Mouse (Mus musculus) CH12.LX (cell line): Measurements from ENCODE around the gene Cdh13. TPM values are rescaled to one million over a fixed set of nuclear protein-coding genes. Genes with fewer than 3 reads are reported as not detected.

Source experiments
- DNase-seq: peaks from one replicate; pipeline ENCODE4 v3.0.0-alpha.2; 2013; ENCODE audit errors: extremely low read depth
- H3K27ac ChIP-seq: 2 replicates; pipeline ENCODE4 v1.5.1; 2012; ENCODE audit warnings: low read depth, mild to moderate bottlenecking, control low read depth, moderate library complexity; ENCODE audit not compliant: insufficient read depth
- H3K27me3 ChIP-seq: replicated peaks from 2 replicates; pipeline ENCODE3; 2012; ENCODE audit warnings: inconsistent platforms
- H3K36me3 ChIP-seq, 2 experiments: replicated peaks in 1 of 2; 2 replicates each; pipeline versions ENCODE3 to v1.6.1; 2012; ENCODE audit warnings: inconsistent platforms in 1 of 2, low read length in 1 of 2, mild to moderate bottlenecking in 1 of 2, mixed read lengths in 1 of 2, moderate library complexity in 1 of 2; ENCODE audit not compliant: control insufficient read depth in 1 of 2, insufficient read depth in 1 of 2
- H3K4me1 ChIP-seq, 2 experiments: 2 replicates each; pipeline ENCODE4 v1.6.1; 2012; ENCODE audit warnings: inconsistent platforms in 1 of 2, moderate library complexity in 1 of 2; ENCODE audit not compliant: insufficient read depth in 2 of 2, control insufficient read depth in 1 of 2
- H3K4me2 ChIP-seq: 2 replicates; pipeline ENCODE4 v1.6.1; 2012; ENCODE audit warnings: low read depth, mild to moderate bottlenecking, control low read depth; ENCODE audit not compliant: poor library complexity, insufficient read depth, severe bottlenecking
- H3K4me3 ChIP-seq, 3 experiments: fragments of 150-350 bp in 1 of 3; sonication (generic) in 1 of 3; replicated peaks in 1 of 3; 2 replicates each; pipeline versions ENCODE3 to v1.5.1; 2011 to 2012; ENCODE audit warnings: low read depth in 2 of 3, low read length in 2 of 3, mild to moderate bottlenecking in 2 of 3, moderate library complexity in 2 of 3, control low read depth in 1 of 3, improper control_type of control experiment in 1 of 3, inconsistent platforms in 1 of 3, mixed read lengths in 1 of 3; ENCODE audit not compliant: poor library complexity in 1 of 3
- H3K79me2 ChIP-seq: replicated peaks from 2 replicates; pipeline ENCODE4 v1.6.1; 2012; ENCODE audit warnings: mild to moderate bottlenecking, moderate library complexity; ENCODE audit not compliant: control insufficient read depth, poor library complexity, insufficient read depth, severe bottlenecking; ENCODE audit errors: extremely low read depth
- H3K9ac ChIP-seq: 2 replicates; pipeline ENCODE4 v1.6.1; 2012; ENCODE audit warnings: low read depth, mild to moderate bottlenecking, control low read depth, moderate library complexity; ENCODE audit not compliant: insufficient read depth
- H3K9me3 ChIP-seq: replicated peaks from 2 replicates; pipeline ENCODE3; 2012; ENCODE audit warnings: low read length, inconsistent platforms, mixed read lengths
- CHD1 ChIP-seq: IDR thresholded peaks from 2 replicates; pipeline ENCODE4 v1.6.1; 2012; ENCODE audit warnings: low read depth, low read length, improper control_type of control experiment, inconsistent platforms
- CHD2 ChIP-seq: IDR thresholded peaks from 2 replicates; pipeline ENCODE4 v1.6.1; 2011; ENCODE audit warnings: low read length, improper control_type of control experiment
- E2F4 ChIP-seq: IDR thresholded peaks from 2 replicates; pipeline ENCODE4 v1.6.1; 2011; ENCODE audit warnings: low read depth, low read length, improper control_type of control experiment; ENCODE audit not compliant: insufficient replicate concordance
- EP300 ChIP-seq: IDR thresholded peaks from 2 replicates; pipeline ENCODE4 v1.6.1; 2011; ENCODE audit warnings: low read length, improper control_type of control experiment
- HCFC1 ChIP-seq: IDR thresholded peaks from 2 replicates; pipeline ENCODE4 v1.6.1; 2012; ENCODE audit warnings: low read depth, mild to moderate bottlenecking, inconsistent platforms, low read length, improper control_type of control experiment
- KAT2A ChIP-seq: IDR thresholded peaks from 2 replicates; pipeline ENCODE4 v1.6.1; 2012; ENCODE audit warnings: low read length, improper control_type of control experiment, inconsistent platforms; ENCODE audit not compliant: insufficient replicate concordance
- MAX ChIP-seq: IDR thresholded peaks from 2 replicates; pipeline ENCODE4 v1.6.1; 2011; ENCODE audit warnings: low read length, improper control_type of control experiment
- MYC ChIP-seq: IDR thresholded peaks from 2 replicates; pipeline ENCODE4 v1.6.1; 2011; ENCODE audit warnings: low read depth, mild to moderate bottlenecking, improper control_type of control experiment, low read length
- NRF1 ChIP-seq: IDR thresholded peaks from 2 replicates; pipeline ENCODE4 v1.6.1; 2014; ENCODE audit warnings: low read depth, mild to moderate bottlenecking, inconsistent platforms, low read length, improper control_type of control experiment, moderate library complexity
- POLR2A ChIP-seq: IDR thresholded peaks from 2 replicates; pipeline ENCODE4 v1.6.1; 2011; ENCODE audit warnings: low read depth, mild to moderate bottlenecking, improper control_type of control experiment, low read length
- POLR2AphosphoS2 ChIP-seq: IDR thresholded peaks from 2 replicates; pipeline ENCODE4 v1.6.1; 2011; ENCODE audit warnings: low read depth, low read length, improper control_type of control experiment
- SMC3 ChIP-seq: IDR thresholded peaks from 2 replicates; pipeline ENCODE4 v1.6.1; 2011; ENCODE audit warnings: low read depth, low read length, improper control_type of control experiment
- USF1 ChIP-seq: IDR thresholded peaks from 2 replicates; pipeline ENCODE4 v1.6.1; 2014; ENCODE audit warnings: low read depth, mild to moderate bottlenecking, inconsistent platforms, low read length, improper control_type of control experiment
- USF2 ChIP-seq: conservative IDR thresholded peaks from 2 replicates; pipeline ENCODE4 v1.6.1; 2011; ENCODE audit warnings: low read depth, low read length, improper control_type of control experiment
- ZMIZ1 ChIP-seq: IDR thresholded peaks from 2 replicates; pipeline ENCODE4 v1.6.1; 2012; ENCODE audit warnings: low read depth, mild to moderate bottlenecking, inconsistent platforms, low read length, improper control_type of control experiment
- dilution Hi-C: fragments of 300-500 bp; cut with MboI; formaldehyde crosslinking; loops from 2 replicates; pipeline ENCODE4 v1.14.3; 2020; ENCODE audit warnings: low sequenced_read_pairs; ENCODE audit not compliant: extremely low pct_unique_long_range_greater_than_20kb, extremely low pct_ligation_motif_present
- in situ Hi-C: fragments of 300-500 bp; cut with MboI; formaldehyde crosslinking; loops from 3 replicates; pipeline ENCODE4 v1.14.3; 2019; ENCODE audit warnings: low sequenced_read_pairs, low pct_ligation_motif_present, low pct_unique_long_range_greater_than_20kb, mixed read lengths
- polyA plus RNA-seq: library from polyadenylated mRNA; unstranded; fragments of >175 nt; gene quantifications from 2 replicates; pipeline ENCODE4 v1.2.1, GENCODE M21; 2012; ENCODE audit warnings: low read depth; ENCODE audit not compliant: insufficient read length
- total RNA-seq, 2 experiments: library from RNA; depleted of rRNA; stranded (reverse); fragments of 300-350 nt in 1 of 2; fragments of >200 nt in 1 of 2; gene quantifications; 2 replicates each; pipeline ENCODE4 v1.2.3; 2012 to 2014

Cdh13 gene
- total and polyA plus RNA-seq, 3 experiments = not detected

DNA sequence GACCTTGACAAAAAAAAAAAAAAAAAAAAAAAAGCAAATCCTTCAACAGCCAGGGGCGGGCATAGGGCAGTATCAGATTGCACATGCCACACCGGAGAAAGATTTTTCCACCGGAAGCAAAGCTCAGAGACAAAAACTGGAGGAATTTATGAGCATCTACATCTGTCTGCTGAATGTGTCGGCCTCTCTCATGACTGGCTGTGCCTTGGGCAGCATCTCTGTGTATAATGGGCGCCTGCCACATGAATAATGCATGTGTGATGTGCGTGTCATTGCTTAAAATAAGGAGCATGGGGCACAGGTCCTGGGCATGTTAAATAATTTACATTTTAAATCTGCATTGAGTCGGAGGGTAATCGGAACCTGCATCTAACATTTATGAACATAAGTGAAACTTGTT lies 876.3 kb downstream of the Cdh13 start:
- H3K4me1 ChIP-seq = no peaks in the 10 kb centered on the region
- in situ Hi-C loops = no loop called here

DNA sequence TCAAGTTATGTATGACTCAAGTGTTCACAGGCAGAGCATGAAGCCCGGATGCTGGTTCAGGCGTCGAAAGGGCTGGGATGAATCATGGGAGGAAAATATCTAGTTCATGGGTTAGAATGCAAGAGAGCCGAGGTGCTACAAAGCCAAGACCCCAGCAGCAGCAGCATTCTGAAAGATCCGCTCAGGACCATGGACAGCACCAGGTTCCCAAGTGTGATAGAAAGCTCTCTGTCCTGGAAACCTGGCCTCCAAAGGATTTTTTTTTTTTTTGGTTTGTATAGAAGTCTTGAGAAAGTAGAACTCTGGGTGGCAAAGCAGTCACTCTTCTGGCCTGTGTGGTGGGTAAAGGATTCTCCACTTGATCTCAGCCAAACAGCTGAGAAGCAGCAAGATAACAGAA lies 880.5 kb downstream of the Cdh13 start:
- in situ Hi-C loops (no loop called here), dilution Hi-C loops (no loop called here)
- H3K9me3 ChIP-seq = peaks cover 75% of the 10 kb centered on the region
- H3K36me3 ChIP-seq = no peaks in the 10 kb centered on the region
- H3K4me2 ChIP-seq = no peak overlapping the region
- H3K4me1 ChIP-seq = no peaks in the 10 kb centered on the region
- DNase-seq = no peak
- no peaks in the 10 kb centered on the region for H3K27me3 ChIP-seq
- H3K79me2 ChIP-seq = no peaks in the 10 kb centered on the region
- TF ChIP-seq KAT2A = no peak
- no peak for TF ChIP-seq SMC3
- TF ChIP-seq ZMIZ1 = no peak
- TF ChIP-seq MAX = no peak
- no peak for TF ChIP-seq CHD1
- no peak for TF ChIP-seq HCFC1
- no peak for TF ChIP-seq EP300
- no peak for TF ChIP-seq E2F4
- TF ChIP-seq MYC = no peak
- TF ChIP-seq NRF1 = no peak
- TF ChIP-seq POLR2A = no peak
- TF ChIP-seq USF2 = no peak
- TF ChIP-seq, all 38 proteins: peak for 0
- H3K4me3 ChIP-seq = no peak overlapping the region
- H3K27ac ChIP-seq = no peak overlapping the region
- H3K9ac ChIP-seq = no peak overlapping the region

More for the DNA sequence above, 876.3 kb downstream of the Cdh13 start:
- no peak overlapping the region for H3K9ac ChIP-seq
- no peaks in the 10 kb centered on the region for H3K27me3 ChIP-seq
- H3K4me2 ChIP-seq = no peak overlapping the region
- H3K27ac ChIP-seq = no peak overlapping the region
- DNase-seq = no peak
- dilution Hi-C loops = no loop called here
- H3K79me2 ChIP-seq = no peaks in the 10 kb centered on the region
- no peaks in the 10 kb centered on the region for H3K36me3 ChIP-seq
- H3K4me3 ChIP-seq = no peak overlapping the region
- peaks cover 80% of the 10 kb centered on the region for H3K9me3 ChIP-seq
- TF ChIP-seq USF1 = no peak
- no peak for TF ChIP-seq CHD2
- TF ChIP-seq POLR2A = no peak
- no peak for TF ChIP-seq POLR2AphosphoS2
- TF ChIP-seq EP300 = no peak
- TF ChIP-seq E2F4 = no peak
- TF ChIP-seq, all 38 proteins: peak for 0
